Mouse (Mus musculus) G1E (cell line): Measurements from ENCODE around the gene Lrcol1. TPM values are rescaled to one million over a fixed set of nuclear protein-coding genes. Genes with fewer than 3 reads are reported as not detected.
A peak's percentile ranks its signal among the peaks of the same experiment; 100 is the strongest.

Source experiments
- ATAC-seq: 2 replicates; pipeline ENCODE4 v1.8.0; 2016; ENCODE audit warnings: mild to moderate bottlenecking; ENCODE audit not compliant: insufficient number of reproducible peaks, poor library complexity, low FRiP score, severe bottlenecking; ENCODE audit errors: extremely low read depth
- DNase-seq: peaks from one replicate; pipeline ENCODE4 v3.0.0; 2012; ENCODE audit warnings: low spot score
- H3K27me3 ChIP-seq: 2 replicates; pipeline ENCODE4 v1.6.1; 2012; ENCODE audit warnings: mild to moderate bottlenecking, low read length, inconsistent platforms; ENCODE audit not compliant: insufficient read depth
- H3K36me3 ChIP-seq: replicated peaks from 2 replicates; pipeline ENCODE3; 2012; ENCODE audit warnings: mild to moderate bottlenecking, inconsistent platforms
- H3K4me1 ChIP-seq: 2 replicates; pipeline ENCODE4 v1.6.1; 2012; ENCODE audit warnings: low read depth, low read length, inconsistent platforms, mixed read lengths; ENCODE audit not compliant: insufficient read depth
- H3K4me3 ChIP-seq: 2 replicates; pipeline ENCODE4 v1.5.1; 2012; ENCODE audit warnings: low read depth, mild to moderate bottlenecking, inconsistent platforms, low read length, moderate library complexity, mixed read lengths
- H3K9me3 ChIP-seq: replicated peaks from 2 replicates; pipeline ENCODE4 v1.6.1; 2012; ENCODE audit warnings: inconsistent platforms
- CTCF ChIP-seq: IDR thresholded peaks from 2 replicates; pipeline ENCODE4 v1.5.1; 2012; ENCODE audit warnings: low read depth, low read length, inconsistent platforms, mixed read lengths
- GATA1 ChIP-seq: IDR thresholded peaks from 2 replicates; pipeline ENCODE4 v1.6.1; 2012; ENCODE audit warnings: borderline replicate concordance, low read length, inconsistent platforms, mixed read lengths
- GATA2 ChIP-seq: IDR thresholded peaks from 2 replicates; pipeline ENCODE4 v1.6.1; 2012; ENCODE audit warnings: low read depth, low read length, inconsistent platforms, borderline replicate concordance
- POLR2AphosphoS5 ChIP-seq: IDR thresholded peaks from 2 replicates; pipeline ENCODE4 v1.6.1; 2012; ENCODE audit warnings: low read depth, low read length, inconsistent platforms; ENCODE audit not compliant: insufficient replicate concordance
- TAL1 ChIP-seq: conservative IDR thresholded peaks from 2 replicates; pipeline ENCODE4 v1.6.1; 2012; ENCODE audit warnings: low read depth, low read length, inconsistent platforms, mixed read lengths
- polyA plus RNA-seq: library from polyadenylated mRNA; stranded (reverse); fragments of >175 nt; gene quantifications from 2 replicates; pipeline ENCODE4 v1.2.3, GENCODE M21; 2012
- total RNA-seq, 2 experiments: library from RNA; stranded (forward) in 1 of 2; stranded (reverse) in 1 of 2; fragments of 200-1000 nt in 1 of 2; fragments of >200 nt in 1 of 2; fragmentation: Nextera tagmentation in 1 of 2; gene quantifications; 2 replicates each; pipeline ENCODE4 v1.2.3; 2014 to 2017

Gene Lrcol1
- total and polyA plus RNA-seq, 3 experiments = not detected

- H3K36me3 ChIP-seq = peaks cover 45% of the 10 kb centered on the region
- no peak for ATAC-seq
- H3K9me3 ChIP-seq = 0 out of 2 replicates have a peak, but pooled peaks cover 2% of the 10 kb centered on the region
- no peak for TF ChIP-seq TAL1
- peaks cover 7% of the 10 kb centered on the region; the same call in 1 of the 2 replicates for H3K4me1 ChIP-seq
- H3K4me3 ChIP-seq = no peak within 1 kb of the TSS
- peaks cover 27% of the 10 kb centered on the region for H3K27me3 ChIP-seq
- no peak for DNase-seq
These were observed 1.8 kb upstream of the Lrcol1 start, which contains the start of gene P2rx2 for GRCm38 (mm10) chr5:110342648-110343284. P2rx2 (minus strand) TSS chr5:110343212.

- no peak for DNase-seq
- no peaks in the 10 kb centered on the region for H3K4me1 ChIP-seq
- no peak overlapping the region for H3K4me3 ChIP-seq
- 0 out of 2 replicates have a peak, but pooled peaks cover 2% of the 10 kb centered on the region for H3K9me3 ChIP-seq
- peaks cover 32% of the 10 kb centered on the region for H3K27me3 ChIP-seq
- H3K36me3 ChIP-seq = peaks cover 17% of the 10 kb centered on the region
- TF ChIP-seq TAL1 (no peak), GATA1 (no peak), GATA2 (no peak), CTCF (no peak), POLR2AphosphoS5 (no peak)
- ATAC-seq = no peak
These were observed 1.0 kb downstream of the Lrcol1 start for GRCm38 (mm10) chr5:110345553-110345952.

GRCm38 (mm10) chr5:110347006-110347405 lies 2.5 kb downstream of the Lrcol1 start:
- Histone ChIP-seq H3K9me3 (0 out of 2 replicates have a peak, but pooled peaks cover under 1% of the 10 kb centered on the region), H3K4me1 (no peaks in the 10 kb centered on the region), H3K36me3 (peaks cover 2% of the 10 kb centered on the region), H3K27me3 (peaks cover 35% of the 10 kb centered on the region), H3K4me3 (no peak overlapping the region)
- no peak for ATAC-seq
- TF ChIP-seq GATA2 (no peak), CTCF (no peak), GATA1 (no peak), POLR2AphosphoS5 (no peak), TAL1 (no peak)
- DNase-seq = no peak

- ATAC-seq (no peak), DNase-seq (no peak)
- Histone ChIP-seq H3K27me3 (peaks cover 24% of the 10 kb centered on the region), H3K9me3 (no peaks in the 10 kb centered on the region), H3K36me3 (no peaks in the 10 kb centered on the region), H3K4me3 (no peak overlapping the region), H3K4me1 (peaks cover 3% of the 10 kb centered on the region; the same call in 1 of the 2 replicates)
- TF ChIP-seq POLR2AphosphoS5 (no peak), GATA2 (no peak), TAL1 (no peak), CTCF (no peak), GATA1 (no peak)
These were observed 10.2 kb downstream of the Lrcol1 start for GRCm38 (mm10) chr5:110354716-110355115.

- H3K9me3 ChIP-seq = no peaks in the 10 kb centered on the region
- no peak overlapping the region for H3K4me3 ChIP-seq
- DNase-seq (peak; percentile 54), ATAC-seq (no peak)
- TF ChIP-seq CTCF (peak; percentile 88), GATA1 (no peak)
- H3K27me3 ChIP-seq = peaks cover 16% of the 10 kb centered on the region
- H3K36me3 ChIP-seq = no peaks in the 10 kb centered on the region
- peaks cover 3% of the 10 kb centered on the region; the same call in 1 of the 2 replicates for H3K4me1 ChIP-seq
These were observed 13.1 kb downstream of the Lrcol1 start for GRCm38 (mm10) chr5:110357531-110358179.

GRCm38 (mm10) chr5:110361465-110361864 lies 16.9 kb downstream of the Lrcol1 start:
- no peak overlapping the region for H3K4me3 ChIP-seq
- H3K4me1 ChIP-seq = peaks cover 3% of the 10 kb centered on the region; the same call in 1 of the 2 replicates
- peaks cover 8% of the 10 kb centered on the region for H3K9me3 ChIP-seq
- peaks cover 27% of the 10 kb centered on the region for H3K36me3 ChIP-seq
- ATAC-seq = no peak
- DNase-seq = no peak
- TF ChIP-seq TAL1 (no peak), GATA1 (no peak), GATA2 (no peak), CTCF (no peak), POLR2AphosphoS5 (no peak)
- H3K27me3 ChIP-seq = no peaks in the 10 kb centered on the region

- TF ChIP-seq GATA1 (no peak), POLR2AphosphoS5 (no peak), TAL1 (no peak), GATA2 (no peak), CTCF (no peak)
- Histone ChIP-seq H3K36me3 (peaks cover 32% of the 10 kb centered on the region), H3K4me1 (peaks cover under 1% of the 10 kb centered on the region; the same call in 1 of the 2 replicates), H3K4me3 (no peak overlapping the region), H3K9me3 (peaks cover 8% of the 10 kb centered on the region), H3K27me3 (no peaks in the 10 kb centered on the region)
- DNase-seq (no peak), ATAC-seq (no peak)
These were observed 18.3 kb downstream of the Lrcol1 start for GRCm38 (mm10) chr5:110362813-110363178.
